Mouse (Mus musculus): ENCODE results near the gene Abca1.
A peak's percentile ranks its signal among the peaks of the same experiment; 100 is the strongest.

Abca1 gene

DNA sequence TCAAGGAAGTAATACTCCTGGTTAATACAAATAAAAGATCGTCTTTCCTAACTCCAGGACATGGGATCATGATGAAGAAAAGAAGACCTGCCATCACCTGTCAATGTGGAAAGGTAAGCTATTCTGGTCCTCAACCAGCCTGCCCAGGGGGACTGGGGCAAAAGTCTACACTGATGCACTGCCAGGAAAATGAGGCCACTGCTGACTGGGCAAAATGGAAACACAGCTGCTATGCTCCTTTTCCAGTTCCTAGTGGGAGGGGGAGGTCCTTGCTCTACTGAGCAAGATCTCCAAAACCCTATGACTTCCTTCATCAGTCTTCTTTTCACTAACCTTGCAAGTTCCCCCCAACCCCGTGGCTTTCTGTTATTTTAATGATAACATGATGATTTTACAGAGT, 73.1 kb downstream of the Abca1 start:
- DNase-seq (ENCODE audit: low read depth, low spot score), result no peak

GRCm38 (mm10) chr4:53085634-53086033, 74.1 kb downstream of the Abca1 start:
- no peak for DNase-seq (ENCODE audit: low read depth, low spot score)

GRCm38 (mm10) chr4:53083071-53083470, 76.6 kb downstream of the Abca1 start:
- DNase-seq (ENCODE audit: low read depth, low spot score), result no peak

GRCm38 (mm10) chr4:53082451-53082850, 77.2 kb downstream of the Abca1 start:
- no peak for DNase-seq (ENCODE audit: low read depth, low spot score)

GRCm38 (mm10) chr4:53081851-53082250, 77.8 kb downstream of the Abca1 start:
- DNase-seq (ENCODE audit: low read depth, low spot score), result no peak

GRCm38 (mm10) chr4:53080290-53080689, 79.4 kb downstream of the Abca1 start:
- DNase-seq (ENCODE audit: low read depth, low spot score), result no peak

DNA sequence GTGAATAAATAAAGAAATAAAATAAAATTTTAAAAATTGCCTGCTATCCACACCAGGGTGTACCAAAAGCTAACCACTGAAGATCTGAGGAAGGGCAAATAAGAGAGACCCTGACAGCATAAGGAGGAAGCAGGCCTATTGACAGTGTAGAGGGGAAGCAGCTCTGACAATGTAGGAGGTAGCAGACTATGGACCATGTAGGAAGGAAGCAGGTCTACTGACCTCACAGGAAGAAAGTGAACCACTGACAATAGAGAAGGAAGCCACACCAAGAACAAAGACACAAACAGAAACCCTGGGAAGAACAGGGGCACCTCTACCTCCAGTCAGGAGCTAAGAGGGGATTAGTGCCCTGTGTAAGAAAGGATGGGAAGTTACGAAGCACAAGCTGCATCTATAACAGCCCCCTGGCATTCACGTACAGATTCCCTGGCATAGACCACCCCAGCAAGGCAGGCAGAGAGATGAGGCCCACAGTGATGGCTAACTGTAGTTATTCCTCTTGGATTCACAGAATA, 80.8 kb downstream of the Abca1 start:
- no peak for DNase-seq (ENCODE audit: low read depth, low spot score)

DNA sequence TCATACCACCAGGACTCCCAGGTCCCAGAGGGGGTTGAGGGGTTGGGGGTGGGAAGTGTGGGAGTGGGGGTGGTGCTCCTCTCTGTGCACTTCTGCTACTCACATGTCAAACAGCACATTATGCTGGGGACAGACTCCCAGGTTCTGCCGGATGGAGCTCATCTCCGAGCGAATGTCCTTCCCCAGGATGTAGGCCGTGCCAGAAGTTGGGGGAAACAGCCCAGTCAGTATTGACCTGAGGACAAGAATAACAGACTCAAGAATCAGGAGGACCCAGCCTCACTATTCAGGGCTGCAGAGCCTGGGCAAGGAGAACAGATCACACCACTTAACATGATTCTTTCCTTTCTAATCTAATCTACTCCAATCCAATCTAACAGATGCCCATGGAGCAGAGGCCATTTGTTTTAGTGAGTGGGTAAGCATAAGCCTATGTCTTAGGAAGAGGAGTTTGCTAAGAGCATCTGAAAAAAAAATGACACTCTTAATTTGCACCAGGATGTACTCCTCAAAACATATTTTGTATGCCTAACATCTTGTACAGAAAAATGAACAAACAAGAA, 82.8 kb downstream of the Abca1 start:
- DNase-seq (ENCODE audit: low read depth, low spot score), result no peak

DNA sequence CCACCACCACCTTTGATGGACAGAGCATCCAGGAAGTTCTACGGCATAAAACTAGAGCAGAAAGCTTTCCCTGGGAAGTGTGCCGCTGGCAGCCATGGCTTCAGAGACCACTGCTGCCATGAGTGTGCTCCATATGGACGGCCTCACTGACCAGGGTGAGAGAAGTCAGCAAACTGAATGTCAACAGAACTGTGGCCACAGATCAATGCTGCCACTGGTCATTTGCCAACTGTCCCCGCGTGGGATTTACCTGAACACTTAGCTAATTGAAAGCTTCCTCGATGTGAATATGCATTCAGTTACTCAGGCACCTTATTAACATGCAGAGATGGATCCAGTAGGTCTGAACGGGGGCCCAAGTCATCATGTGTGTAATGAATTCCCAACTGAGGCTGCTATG, 86.7 kb downstream of the Abca1 start:
- no peak for DNase-seq (ENCODE audit: low read depth, low spot score)

GRCm38 (mm10) chr4:53062301-53063008, 97.2 kb downstream of the Abca1 start:
- DNase-seq (ENCODE audit: low read depth, low spot score), result no peak

DNA sequence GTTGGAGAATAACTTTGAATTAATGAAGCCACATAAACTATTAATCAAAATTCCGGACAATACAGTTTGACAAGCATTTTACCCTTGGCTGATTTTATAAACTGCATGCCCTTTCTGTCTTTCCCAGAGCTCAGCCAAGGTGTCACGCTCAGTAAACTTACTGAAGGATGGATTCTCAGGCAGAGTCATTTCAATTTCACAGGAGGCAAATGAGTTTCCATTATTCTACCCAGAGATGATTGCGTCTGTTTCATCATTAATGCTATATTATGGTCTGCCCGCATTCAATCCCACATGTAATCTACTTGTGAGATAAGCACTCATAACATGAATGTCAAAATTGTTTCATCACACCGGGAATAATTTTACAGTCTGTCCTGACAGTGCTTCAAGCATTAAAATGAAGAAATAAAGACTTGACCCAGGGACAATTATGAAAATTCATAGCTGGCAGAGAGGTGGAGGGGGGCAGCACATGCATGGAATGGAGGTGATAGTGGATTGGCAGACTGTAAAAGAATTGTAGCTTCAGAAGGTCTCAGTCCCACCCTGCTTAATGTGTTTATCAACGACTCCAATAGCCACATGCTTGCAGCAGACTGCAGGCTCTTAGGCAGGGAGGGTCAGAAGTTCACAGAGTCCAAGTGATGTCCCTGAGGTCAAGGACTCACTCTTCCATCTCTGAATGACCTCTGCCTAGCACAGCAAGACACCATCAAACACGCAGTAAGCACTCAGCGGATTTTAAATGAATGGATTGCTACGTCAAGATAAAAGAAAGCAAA, 113.3 kb downstream of the Abca1 start:
- no peak for DNase-seq (ENCODE audit: low read depth, low spot score)

- DNase-seq (ENCODE audit: low read depth, low spot score), result no peak
Measured at GRCm38 (mm10) chr4:53045807-53046206, 113.9 kb downstream of the Abca1 start.

DNA sequence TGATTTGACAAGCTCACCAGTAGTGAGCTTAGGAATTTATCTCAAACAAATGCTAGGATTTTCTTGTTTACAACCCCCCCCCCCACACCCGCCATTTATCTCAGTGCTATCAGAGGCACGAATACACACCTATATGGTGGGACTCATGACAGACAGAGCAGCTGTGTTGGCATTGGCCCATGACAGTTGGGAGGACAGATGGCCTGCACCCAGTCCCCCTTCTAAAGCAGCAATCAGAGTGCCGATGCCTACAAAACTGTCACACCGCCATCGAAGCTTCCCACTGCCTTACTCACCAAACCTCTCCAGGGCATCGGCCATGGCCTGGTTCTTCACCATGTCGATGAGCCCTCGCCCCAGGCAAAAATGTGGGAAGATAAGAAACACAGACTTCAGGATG, 115.9 kb downstream of the Abca1 start:
- no peak for DNase-seq (ENCODE audit: low read depth, low spot score)

- no peak for DNase-seq (ENCODE audit: low read depth, low spot score)
Measured at GRCm38 (mm10) chr4:53030326-53030948, 129.3 kb downstream of the Abca1 start.

GRCm38 (mm10) chr4:53027811-53028210, 131.9 kb downstream of the Abca1 start:
- DNase-seq (ENCODE audit: low read depth, low spot score), result no peak

DNA sequence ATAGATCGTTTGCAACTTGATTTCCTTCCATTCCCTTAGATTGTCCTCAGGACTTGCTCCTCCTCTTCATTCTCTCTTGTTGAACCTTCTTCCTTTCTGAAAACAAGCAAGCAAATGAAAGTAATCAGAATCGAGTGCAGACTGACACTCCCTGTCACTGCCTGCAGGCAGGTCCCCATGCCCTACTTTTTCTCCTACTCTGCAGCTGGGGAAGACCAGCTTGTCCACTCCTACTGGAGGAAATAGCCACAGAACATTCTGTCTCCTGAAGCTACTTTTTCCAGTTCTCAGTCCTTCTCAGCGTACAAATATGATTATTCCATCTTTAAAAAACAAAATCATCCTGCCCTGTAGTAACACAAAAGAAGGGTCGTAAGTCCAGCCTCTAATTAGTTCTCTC, 135.3 kb downstream of the Abca1 start:
- no peak for DNase-seq (ENCODE audit: low read depth, low spot score)

DNA sequence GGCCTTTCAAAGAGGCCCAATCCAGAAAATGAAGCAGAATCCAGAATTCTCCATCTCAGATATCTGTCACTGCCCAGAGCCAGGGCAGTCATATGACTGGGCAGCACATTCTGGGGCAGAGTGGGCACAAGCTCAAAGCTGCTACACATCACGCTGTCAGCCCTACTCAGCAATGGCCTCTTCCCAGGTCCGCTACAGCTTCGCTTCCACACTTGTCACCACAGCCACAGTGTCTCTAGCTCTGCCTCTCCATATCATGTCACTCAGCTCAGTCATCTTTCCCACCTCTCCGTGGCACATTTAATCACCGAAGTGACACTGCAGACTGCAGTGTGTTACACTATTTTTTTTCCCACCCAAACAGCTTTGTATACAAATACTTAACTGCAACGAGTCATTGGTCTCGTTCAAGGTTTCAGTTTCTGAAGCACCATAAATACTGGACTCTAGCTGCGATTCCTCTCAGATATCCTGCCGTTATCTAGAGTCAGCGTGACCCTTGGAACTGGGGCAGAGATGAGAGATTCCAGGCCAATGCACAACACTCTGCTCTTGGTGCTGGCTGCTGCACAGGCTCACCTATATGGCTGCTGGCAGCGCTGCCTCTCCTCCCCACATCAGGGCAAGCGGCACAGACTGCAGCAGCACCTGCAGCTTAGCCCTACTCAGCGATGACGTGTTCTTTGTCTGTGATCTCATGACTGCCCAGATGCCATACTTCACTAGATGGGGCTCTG, 136.3 kb downstream of the Abca1 start:
- DNase-seq (ENCODE audit: low read depth, low spot score), result no peak

DNA sequence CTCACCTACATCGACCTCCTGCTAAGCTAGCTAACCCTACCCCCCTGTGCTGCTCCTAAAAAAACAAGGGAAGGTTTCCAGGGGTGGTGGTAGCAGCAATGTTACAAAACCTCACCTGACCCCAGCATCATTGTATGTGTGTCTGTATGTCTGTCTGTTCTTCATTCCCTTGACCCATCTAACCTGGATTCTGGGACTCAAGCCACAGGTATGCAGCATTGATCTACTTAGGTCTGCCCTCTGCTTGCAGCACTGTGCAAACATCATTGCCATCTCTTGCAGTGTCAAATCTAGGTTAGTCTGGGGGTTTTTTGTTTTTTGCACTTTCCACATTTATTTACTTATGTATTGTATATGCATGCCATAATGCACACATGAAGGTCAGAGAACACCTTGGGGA, 141.3 kb downstream of the Abca1 start:
- DNase-seq (ENCODE audit: low read depth, low spot score), result no peak

DNA sequence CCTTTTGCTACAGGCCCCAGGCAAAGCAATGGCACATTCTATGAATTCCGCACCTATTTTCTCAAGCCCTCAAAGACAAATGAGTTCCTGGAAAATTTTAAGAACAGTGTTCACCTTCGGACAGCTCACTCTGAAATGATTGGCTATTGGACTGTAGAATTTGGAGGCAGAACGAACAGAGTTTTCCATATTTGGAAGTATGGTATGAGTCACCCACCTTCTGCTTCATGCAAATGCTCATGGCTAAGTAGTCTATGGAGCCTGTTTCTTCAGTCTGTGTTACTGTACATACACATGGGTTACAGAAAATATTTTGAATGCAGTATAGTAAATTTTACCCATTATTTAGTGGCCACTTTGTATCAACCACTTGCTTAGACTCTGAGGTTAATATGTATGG, 144.7 kb downstream of the Abca1 start:
- DNase-seq (ENCODE audit: low read depth, low spot score), result no peak

- DNase-seq (ENCODE audit: low read depth, low spot score), result no peak
Measured at GRCm38 (mm10) chr4:53014421-53014820, 145.3 kb downstream of the Abca1 start.

DNA sequence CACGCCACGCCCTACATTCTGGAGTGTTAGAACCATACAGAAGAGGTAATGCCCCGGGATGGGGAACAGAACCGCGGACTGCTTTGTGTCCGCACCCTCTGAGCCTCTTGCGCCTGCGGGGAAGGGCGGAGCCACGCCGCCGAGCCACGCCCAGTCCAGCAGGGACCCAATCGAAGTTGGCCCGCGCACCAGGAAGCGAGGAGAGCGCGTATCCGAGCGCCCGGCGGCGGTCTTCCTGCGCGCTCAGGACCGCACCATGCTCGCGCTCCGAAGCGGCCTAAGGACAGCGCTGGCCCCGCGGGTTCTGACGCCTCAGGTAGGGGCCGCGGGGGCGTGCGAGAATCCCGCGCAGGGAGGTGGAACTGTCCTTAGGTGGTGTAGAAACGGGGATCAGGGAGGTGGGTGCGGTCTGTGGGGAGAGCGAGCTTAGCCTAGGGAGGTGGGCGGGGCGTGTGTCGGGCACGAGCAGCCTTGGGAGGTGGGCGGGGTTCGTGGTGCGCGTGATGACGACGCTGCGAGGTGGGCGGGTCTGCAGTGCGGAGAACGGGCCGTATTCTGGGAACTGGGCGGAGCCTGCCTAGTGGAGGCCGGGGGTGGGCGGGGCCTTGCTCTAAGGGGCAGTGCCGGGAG, 147.8 kb downstream of the Abca1 start, which contains the start of gene Nipsnap3b:
Nipsnap3b (plus strand) TSS at position 149 of the 630 bp plus-strand sequence.
- DNase-seq (ENCODE audit: low read depth, low spot score), result peak; percentile 93
